Mouse (Mus musculus): ENCODE data around the gene March11.
A peak's percentile ranks its signal among the peaks of the same experiment; 100 is the strongest.

The March11 gene

GRCm38 (mm10) chr15:26308629-26309230 lies at the start of gene March11:
TSS of gene March11 (plus strand) at chr15:26309048.
- DNase-seq (ENCODE audit: low read depth, low spot score): no peak

- no peak for DNase-seq (ENCODE audit: low read depth, low spot score)
Measured at GRCm38 (mm10) chr15:26262336-26262735, 46.5 kb upstream of the March11 start.

- no peak for DNase-seq (ENCODE audit: low read depth, low spot score)
Measured at GRCm38 (mm10) chr15:26269596-26269995, 39.3 kb upstream of the March11 start.

GRCm38 (mm10) chr15:26276035-26276511 lies 32.8 kb upstream of the March11 start:
- no peak for DNase-seq (ENCODE audit: low read depth, low spot score)

GRCm38 (mm10) chr15:26276608-26277007 lies 32.2 kb upstream of the March11 start:
- no peak for DNase-seq (ENCODE audit: low read depth, low spot score)

- DNase-seq (ENCODE audit: low read depth, low spot score): no peak
Measured at GRCm38 (mm10) chr15:26291871-26292270, 17.0 kb upstream of the March11 start.

- DNase-seq (ENCODE audit: low read depth, low spot score): no peak
Measured at GRCm38 (mm10) chr15:26292811-26293210, 16.0 kb upstream of the March11 start.

GRCm38 (mm10) chr15:26293215-26293614 lies 15.6 kb upstream of the March11 start:
- no peak for DNase-seq (ENCODE audit: low read depth, low spot score)

GRCm38 (mm10) chr15:26298668-26299067 lies 10.2 kb upstream of the March11 start:
- no peak for DNase-seq (ENCODE audit: low read depth, low spot score)

- peak; percentile 5 for DNase-seq (ENCODE audit: low read depth, low spot score)
Measured at GRCm38 (mm10) chr15:26309291-26309931, 563 bp downstream of the March11 start.

GRCm38 (mm10) chr15:26319866-26320265 lies 11.0 kb downstream of the March11 start:
- DNase-seq (ENCODE audit: low read depth, low spot score): no peak

- DNase-seq (ENCODE audit: low read depth, low spot score): no peak
Measured at GRCm38 (mm10) chr15:26320402-26320801, 11.6 kb downstream of the March11 start.

- DNase-seq (ENCODE audit: low read depth, low spot score): no peak
Measured at GRCm38 (mm10) chr15:26322804-26323203, 14.0 kb downstream of the March11 start.

- no peak for DNase-seq (ENCODE audit: low read depth, low spot score)
Measured at GRCm38 (mm10) chr15:26327157-26327556, 18.3 kb downstream of the March11 start.

GRCm38 (mm10) chr15:26335791-26336190 lies 26.9 kb downstream of the March11 start:
- DNase-seq (ENCODE audit: low read depth, low spot score): no peak

GRCm38 (mm10) chr15:26337775-26338174 lies 28.9 kb downstream of the March11 start:
- DNase-seq (ENCODE audit: low read depth, low spot score): no peak

GRCm38 (mm10) chr15:26338343-26338742 lies 29.5 kb downstream of the March11 start:
- DNase-seq (ENCODE audit: low read depth, low spot score): no peak

GRCm38 (mm10) chr15:26340490-26340889 lies 31.6 kb downstream of the March11 start:
- no peak for DNase-seq (ENCODE audit: low read depth, low spot score)

- no peak for DNase-seq (ENCODE audit: low read depth, low spot score)
Measured at GRCm38 (mm10) chr15:26340966-26341365, 32.1 kb downstream of the March11 start.

- no peak for DNase-seq (ENCODE audit: low read depth, low spot score)
Measured at GRCm38 (mm10) chr15:26344329-26344728, 35.5 kb downstream of the March11 start.

- no peak for DNase-seq (ENCODE audit: low read depth, low spot score)
Measured at GRCm38 (mm10) chr15:26353656-26354055, 44.8 kb downstream of the March11 start.

- DNase-seq (ENCODE audit: low read depth, low spot score): no peak
Measured at GRCm38 (mm10) chr15:26365344-26365743, 56.5 kb downstream of the March11 start.

GRCm38 (mm10) chr15:26366511-26366910 lies 57.7 kb downstream of the March11 start:
- DNase-seq (ENCODE audit: low read depth, low spot score): no peak

Measured in CD4-positive helper T cell, adult 2 months (primary cell).